Mouse (Mus musculus) liver, embryonic 14.5 days (tissue): ENCODE measurements at regions not wholly inside any gene's neighbourhood (a gene's known extent, or its start where the extent isn't known, plus 50 kb on each side); places are given as distances from the start of the nearest gene placed in this dataset.

Experiments used
- CTCF ChIP-seq: IDR thresholded peaks from 2 replicates; pipeline ENCODE4 v1.5.1; 2016; ENCODE audit warnings: antibody characterized with exemption, low read depth, control low read depth
- EP300 ChIP-seq: IDR thresholded peaks from 2 replicates; pipeline ENCODE4 v1.6.1; 2016; ENCODE audit warnings: antibody characterized with exemption, low read depth

GRCm38 (mm10) chr2:72769030-72769630, 211.1 kb downstream of the Sp3 start:
- TF ChIP-seq CTCF (no peak), EP300 (no peak)
